ENCODE assay signal across 14 mouse cellular contexts in genomic region chr10:39597792-39598183, GRCm38 (mm10). TPM values are rescaled to one million over a fixed set of nuclear protein-coding genes. Genes with fewer than 3 reads are reported as not detected.
A peak's percentile ranks its signal among the peaks of the same experiment; 100 is the strongest.
DNase-seq lines count a peak whose midpoint lies in the region; ATAC-seq lines count a peak whose summit lies in the region.
"Had no signal": no experiment of that assay in that cellular context is flagged by ENCODE, and none has a peak within 500 bp of the region (broad histone marks: within the 10 kb centered on the region; RNA-seq: fewer than 3 reads in every experiment).

No protein-coding gene starts in this region.

- H3K27me3 ChIP-seq in forebrain, embryonic 14.5 days (replicated peaks; ENCODE audit: control insufficient read depth, insufficient read depth, low read length), result no peaks in the 10 kb centered on the region
- H3K27me3 ChIP-seq in hindbrain, embryonic 14.5 days (ENCODE audit: control insufficient read depth, insufficient read depth, low read length), result no peaks in the 10 kb centered on the region
- H3K27me3 ChIP-seq in midbrain, embryonic 16.5 days (ENCODE audit: control insufficient read depth, insufficient read depth, low read depth, low read length), result no peaks in the 10 kb centered on the region

- H3K9ac ChIP-seq in forebrain, embryonic 14.5 days (ENCODE audit: low read length), result 0 out of 2 replicates have a peak overlapping the region, but pooled peaks have one; percentile 9
- peak overlapping the region; percentile 20; the same call in 1 of the 2 replicates for H3K9ac ChIP-seq in hindbrain, embryonic 14.5 days
- peak overlapping the region; percentile 44; the same call in 1 of the 2 replicates for H3K9ac ChIP-seq in midbrain, embryonic 16.5 days (ENCODE audit: low read depth, low read length)

- H3K27ac ChIP-seq in forebrain, embryonic 14.5 days (ENCODE audit: low read depth, low read length), result no peak overlapping the region
- peak overlapping the region; percentile 70 for H3K27ac ChIP-seq in hindbrain, embryonic 14.5 days
- peak overlapping the region; percentile 73 for H3K27ac ChIP-seq in midbrain, embryonic 16.5 days (ENCODE audit: low read length)

- intact Hi-C loops in left cerebral cortex, postnatal 14 days (cut with DNase I), result no loop called here

- peak; percentile 21; the same call in 1 of the 2 replicates for ATAC-seq in forebrain, embryonic 14.5 days
- ATAC-seq in hindbrain, embryonic 14.5 days (ENCODE audit: low FRiP score), result peak; percentile 29; the same call in 1 of the 2 replicates
- ATAC-seq in midbrain, embryonic 16.5 days, result peak; percentile 50
- ATAC-seq: CD4-positive, CD25-positive, alpha-beta regulatory T cell, adult 4 months; intestine, embryonic 16.5 days had no signal

- 0 out of 2 replicates have a peak, but pooled peaks cover 5% of the 10 kb centered on the region for H3K9me3 ChIP-seq in forebrain, embryonic 14.5 days (replicated peaks; ENCODE audit: control insufficient read depth, low read length)
- peaks cover 9% of the 10 kb centered on the region; the same call in 1 of the 2 replicates for H3K9me3 ChIP-seq in hindbrain, embryonic 14.5 days (ENCODE audit: control insufficient read depth, low read length)
- H3K9me3 ChIP-seq in midbrain, embryonic 16.5 days (replicated peaks; ENCODE audit: control insufficient read depth, low read length, poor library complexity, severe bottlenecking), result 0 out of 2 replicates have a peak, but pooled peaks cover 4% of the 10 kb centered on the region

- peaks cover 20% of the 10 kb centered on the region for H3K4me1 ChIP-seq in forebrain, embryonic 14.5 days (ENCODE audit: control insufficient read depth, insufficient read depth, low read length)
- peaks cover 23% of the 10 kb centered on the region for H3K4me1 ChIP-seq in hindbrain, embryonic 14.5 days (replicated peaks; ENCODE audit: control insufficient read depth, insufficient read depth, low read length)
- peaks cover 22% of the 10 kb centered on the region for H3K4me1 ChIP-seq in midbrain, embryonic 16.5 days (ENCODE audit: control insufficient read depth, insufficient read depth, low read length)

- DNase-seq in lung, adult 18-20 months, result peak; percentile 25 to 49
- no peak for DNase-seq in lung, postnatal 14 days
- DNase-seq in forebrain, embryonic 14.5 days (ENCODE audit: low spot score), result no peak
- DNase-seq in hindbrain, embryonic 14.5 days (ENCODE audit: low spot score), result no peak
- no peak for DNase-seq in left cerebral cortex, postnatal 14 days (ENCODE audit: low spot score in 2 of 2)
- DNase-seq in right cerebral cortex, postnatal 14 days, result no peak
- DNase-seq: adrenal gland, postnatal 25 days; heart, postnatal 14 days; kidney, postnatal 14 days; layer of hippocampus, adult 9-11 months; thymus, adult 2 months had no signal

- H3K4me3 ChIP-seq in forebrain, embryonic 14.5 days (ENCODE audit: low read depth, low read length), result no peak overlapping the region
- no peak overlapping the region for H3K4me3 ChIP-seq in hindbrain, embryonic 14.5 days (replicated peaks; ENCODE audit: low read length)
- no peak overlapping the region for H3K4me3 ChIP-seq in midbrain, embryonic 16.5 days (ENCODE audit: low read depth, low read length)

- H3K4me2 ChIP-seq in forebrain, embryonic 14.5 days (ENCODE audit: low read length), result no peak overlapping the region
- H3K4me2 ChIP-seq in hindbrain, embryonic 14.5 days (replicated peaks), result no peak overlapping the region
- no peak overlapping the region for H3K4me2 ChIP-seq in midbrain, embryonic 16.5 days (ENCODE audit: low read length)

- WGBS in forebrain, embryonic 14.5 days, result 22% methylated on average over 3 of the region's 3 CpGs
- 54% methylated on average over 3 of the region's 3 CpGs for WGBS in hindbrain, embryonic 14.5 days
- WGBS in midbrain, embryonic 16.5 days, result 38% methylated on average over 3 of the region's 3 CpGs

- H3K36me3 ChIP-seq in forebrain, embryonic 14.5 days (ENCODE audit: control insufficient read depth, insufficient read depth, low read length), result no peaks in the 10 kb centered on the region
- no peaks in the 10 kb centered on the region for H3K36me3 ChIP-seq in hindbrain, embryonic 14.5 days (replicated peaks; ENCODE audit: control insufficient read depth, insufficient read depth)
- no peaks in the 10 kb centered on the region for H3K36me3 ChIP-seq in midbrain, embryonic 16.5 days (ENCODE audit: control insufficient read depth, insufficient read depth, low read length)

RNA-seq across cellular contexts. Expression of gene Traf3ip2, which starts 14.9 kb away (rescaled TPM):
- 4.8 and 5.7 TPM in 2 replicates for polyA plus RNA-seq in forebrain, embryonic 14.5 days (2014; fragmentation: Nextera tagmentation; extraction: Ambion mirVana)
- polyA plus RNA-seq in hindbrain, embryonic 14.5 days (2014; fragmentation: Nextera tagmentation; extraction: Ambion mirVana), result 8.3 and 10.1 TPM in 2 replicates
- polyA plus RNA-seq in midbrain, embryonic 16.5 days (2015; fragmentation: Nextera tagmentation; extraction: Ambion mirVana), result 5.2 and 6.7 TPM in 2 replicates
- total RNA-seq in left cerebral cortex, postnatal 14 days (2021), result 1 to 10 TPM in 1 of 2 experiments, under 1 TPM in 1; 0.94 to 1.1 TPM

Comparison
In these comparisons a context has a peak if more than half of its experiments do, and no peak if none do; other contexts are left out.
1. DNase-seq: peak in lung, adult 18-20 months (2 of 2); none in lung, postnatal 14 days (single experiment), forebrain, embryonic 14.5 days (single experiment), hindbrain, embryonic 14.5 days (single experiment), left cerebral cortex, postnatal 14 days (0 of 2) and right cerebral cortex, postnatal 14 days (single experiment).
2. Peak in every context shown above with its lines, with median percentiles within 50 percentile points of each other: ATAC-seq and H3K9ac ChIP-seq.